Mouse (Mus musculus): ENCODE data around the gene Vat1. TPM values are rescaled to one million over a fixed set of nuclear protein-coding genes. Genes with fewer than 3 reads are reported as not detected.
"Not testable (repeated sequence)": the region's sequence is repeated elsewhere in the genome, so short reads cannot be mapped to it uniquely, and the experiment has no call there.

The Vat1 gene
- polyA plus RNA-seq, 1 experiment: 272 TPM

DNA sequence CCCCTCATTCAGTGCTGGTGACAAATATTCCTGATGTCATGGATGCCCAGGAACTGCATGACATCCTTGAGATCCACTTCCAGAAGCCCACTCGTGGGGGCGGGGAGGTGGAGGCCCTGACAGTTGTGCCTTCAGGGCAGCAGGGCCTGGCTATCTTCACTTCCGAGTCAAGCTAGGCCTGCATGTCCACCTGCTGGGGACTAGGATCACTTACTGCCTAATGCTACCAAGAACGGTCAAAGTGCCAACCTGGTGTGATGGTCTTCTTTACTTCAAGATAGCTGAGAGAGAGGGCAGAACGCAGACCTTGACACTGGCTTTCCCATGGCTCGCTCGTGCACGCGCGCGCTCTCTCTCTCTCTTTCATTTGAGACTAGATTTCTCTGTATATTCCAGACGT is 7.8 kb downstream of the Vat1 start:
- WGBS: 91% methylated on average over 12 of the region's 12 CpGs
- H3K27me3 ChIP-seq (ENCODE audit: control insufficient read depth, insufficient read depth, low read length): no peaks in the 10 kb centered on the region
- H3K27ac ChIP-seq (ENCODE audit: insufficient read depth, low read depth, low read length): no peak overlapping the region
- H3K4me3 ChIP-seq (ENCODE audit: low read depth, low read length): no peak overlapping the region
- H3K36me3 ChIP-seq (ENCODE audit: control insufficient read depth, insufficient read depth, low read length): peaks cover 60% of the 10 kb centered on the region
- H3K4me1 ChIP-seq (ENCODE audit: control insufficient read depth, insufficient read depth, insufficient read length, low read length): peaks cover 22% of the 10 kb centered on the region
- TF ChIP-seq CTCF (IDR thresholded peaks at IDR 0.05; ENCODE audit: extremely low read depth, insufficient read length, insufficient replicate concordance, low read depth, low read length) (no peak), POLR2A (IDR thresholded peaks at IDR 0.05; ENCODE audit: low read depth, low read length) (no peak)

DNA sequence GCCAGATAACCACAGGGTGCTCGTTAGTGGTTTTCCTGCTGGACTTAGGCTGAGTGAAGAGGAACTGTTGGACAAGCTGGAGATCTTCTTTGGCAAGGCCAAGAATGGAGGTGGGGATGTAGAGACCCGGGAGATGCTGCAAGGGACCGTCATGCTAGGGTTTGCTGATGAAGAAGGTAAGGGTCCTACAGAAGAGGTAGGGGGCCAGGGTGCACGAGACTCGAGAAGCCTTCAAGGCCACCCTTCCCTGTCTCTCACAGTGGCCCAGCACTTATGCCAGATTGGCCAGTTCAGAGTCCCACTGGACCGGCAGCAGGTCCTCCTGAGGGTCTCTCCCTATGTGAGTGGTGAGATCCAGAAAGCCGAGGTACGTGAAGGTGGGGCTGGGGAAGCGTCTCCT is 8.4 kb downstream of the Vat1 start:
- WGBS: 92% methylated on average over 9 of the region's 9 CpGs
- Histone ChIP-seq H3K36me3 (ENCODE audit: control insufficient read depth, insufficient read depth, low read length) (peaks cover 60% of the 10 kb centered on the region), H3K27me3 (ENCODE audit: control insufficient read depth, insufficient read depth, low read length) (no peaks in the 10 kb centered on the region), H3K4me3 (ENCODE audit: low read depth, low read length) (no peak overlapping the region), H3K4me1 (ENCODE audit: control insufficient read depth, insufficient read depth, insufficient read length, low read length) (peaks cover 25% of the 10 kb centered on the region), H3K27ac (ENCODE audit: insufficient read depth, low read depth, low read length) (no peak overlapping the region)
- TF ChIP-seq CTCF (IDR thresholded peaks at IDR 0.05; ENCODE audit: extremely low read depth, insufficient read length, insufficient replicate concordance, low read depth, low read length) (no peak), POLR2A (IDR thresholded peaks at IDR 0.05; ENCODE audit: low read depth, low read length) (no peak)

DNA sequence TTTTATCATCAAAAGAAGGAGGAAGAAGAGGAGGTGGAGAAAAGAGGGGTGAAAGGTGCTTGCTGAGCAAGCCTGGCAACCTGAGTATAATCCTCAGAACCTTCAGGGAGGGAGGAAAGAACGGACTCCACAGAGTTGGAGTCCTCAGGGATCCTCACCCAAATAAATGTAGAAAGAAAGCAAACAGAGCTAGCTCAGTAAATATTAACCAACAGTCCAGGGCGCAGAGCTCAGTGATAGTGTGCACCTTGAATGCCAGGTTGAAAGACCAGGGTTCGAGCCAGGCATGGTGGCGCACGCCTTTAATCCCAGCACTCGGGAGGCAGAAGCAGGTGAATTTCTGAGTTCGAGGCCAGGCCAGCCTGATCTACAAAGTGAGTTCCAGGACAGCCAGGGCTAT is 10.4 kb downstream of the Vat1 start:
- peaks cover 26% of the 10 kb centered on the region; the same call in 1 of the 2 replicates for H3K4me1 ChIP-seq (ENCODE audit: control insufficient read depth, insufficient read depth, insufficient read length, low read length)
- 42% methylated on average over 7 of the region's 7 CpGs for WGBS
- no peaks in the 10 kb centered on the region for H3K27me3 ChIP-seq (ENCODE audit: control insufficient read depth, insufficient read depth, low read length)
- peak overlapping the region; percentile 76; the same call in 1 of the 2 replicates for H3K27ac ChIP-seq (ENCODE audit: insufficient read depth, low read depth, low read length)
- H3K4me3 ChIP-seq (ENCODE audit: low read depth, low read length): no peak overlapping the region
- no peak for TF ChIP-seq POLR2A (IDR thresholded peaks at IDR 0.05; ENCODE audit: low read depth, low read length)
- no peak for TF ChIP-seq CTCF (IDR thresholded peaks at IDR 0.05; ENCODE audit: extremely low read depth, insufficient read length, insufficient replicate concordance, low read depth, low read length)
- H3K36me3 ChIP-seq (ENCODE audit: control insufficient read depth, insufficient read depth, low read length): peaks cover 44% of the 10 kb centered on the region

DNA sequence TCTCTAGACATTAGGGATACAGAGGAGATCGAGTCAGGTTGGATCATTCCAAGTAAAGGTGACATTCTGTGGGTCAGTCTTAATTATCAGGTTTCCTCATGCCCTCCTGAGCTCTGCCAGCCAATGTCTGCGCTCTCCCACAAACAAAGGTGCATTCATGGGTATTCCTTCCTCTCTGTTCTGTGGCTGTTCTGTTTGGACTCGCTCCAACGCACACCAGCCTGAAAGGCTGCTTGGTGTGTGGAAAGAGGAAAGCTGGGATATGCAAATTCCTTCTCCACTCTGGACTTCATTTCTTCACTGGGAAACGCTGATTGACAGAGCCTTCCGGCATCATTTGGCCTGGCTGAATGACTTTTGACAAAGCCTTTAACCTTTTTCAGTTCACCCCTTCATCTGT is 11.3 kb downstream of the Vat1 start:
- Histone ChIP-seq H3K27me3 (ENCODE audit: control insufficient read depth, insufficient read depth, low read length) (no peaks in the 10 kb centered on the region), H3K27ac (ENCODE audit: insufficient read depth, low read depth, low read length) (peak overlapping the region; percentile 76), H3K4me3 (ENCODE audit: low read depth, low read length) (no peak overlapping the region), H3K36me3 (ENCODE audit: control insufficient read depth, insufficient read depth, low read length) (peaks cover 35% of the 10 kb centered on the region), H3K4me1 (ENCODE audit: control insufficient read depth, insufficient read depth, insufficient read length, low read length) (peaks cover 26% of the 10 kb centered on the region; the same call in 1 of the 2 replicates)
- no peak for TF ChIP-seq POLR2A (IDR thresholded peaks at IDR 0.05; ENCODE audit: low read depth, low read length)
- TF ChIP-seq CTCF (IDR thresholded peaks at IDR 0.05; ENCODE audit: extremely low read depth, insufficient read length, insufficient replicate concordance, low read depth, low read length): no peak
- WGBS: 27% methylated on average over 6 of the region's 6 CpGs

DNA sequence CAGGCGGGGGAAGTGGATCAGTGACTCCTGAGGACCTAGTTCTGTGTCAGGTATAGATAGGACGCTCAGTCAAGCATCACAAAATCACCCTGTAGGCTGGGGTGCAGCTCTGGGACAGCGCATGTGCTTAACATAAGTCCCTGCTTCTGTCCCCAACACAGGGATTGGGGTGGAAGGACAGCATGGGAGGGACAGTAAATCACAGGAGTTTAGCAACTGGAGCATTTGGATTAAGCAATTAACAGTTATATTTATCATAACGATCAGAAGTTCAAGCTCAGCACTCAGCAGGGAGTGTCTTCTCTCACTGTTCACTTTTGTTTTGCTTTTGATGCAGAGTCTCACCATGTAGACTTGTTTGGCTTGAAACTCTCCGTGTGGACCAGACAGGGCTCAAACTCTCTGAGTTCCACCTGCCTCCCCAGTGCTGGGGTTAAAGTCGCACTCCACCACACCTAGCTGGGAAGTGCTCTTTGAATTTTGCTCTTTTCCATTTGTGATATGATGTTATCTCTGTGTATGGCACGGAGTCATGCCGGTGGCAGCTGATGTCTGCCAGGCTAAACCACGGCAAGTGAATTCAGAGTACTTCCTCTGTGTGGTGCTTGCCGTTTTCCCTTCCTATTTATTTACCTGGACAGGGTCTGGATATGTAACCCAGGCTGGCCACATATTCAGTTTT is 13.8 kb downstream of the Vat1 start:
- H3K27me3 ChIP-seq (ENCODE audit: control insufficient read depth, insufficient read depth, low read length): no peaks in the 10 kb centered on the region
- 21% methylated on average over 10 of the region's 10 CpGs for WGBS
- peaks cover 27% of the 10 kb centered on the region; the same call in 1 of the 2 replicates for H3K4me1 ChIP-seq (ENCODE audit: control insufficient read depth, insufficient read depth, insufficient read length, low read length)
- peak overlapping the region; percentile 98 for H3K27ac ChIP-seq (ENCODE audit: insufficient read depth, low read depth, low read length)
- peak overlapping the region; percentile 41; the same call in 1 of the 2 replicates for H3K4me3 ChIP-seq (ENCODE audit: low read depth, low read length)
- H3K36me3 ChIP-seq (ENCODE audit: control insufficient read depth, insufficient read depth, low read length): peaks cover 11% of the 10 kb centered on the region
- TF ChIP-seq POLR2A (IDR thresholded peaks at IDR 0.05; ENCODE audit: low read depth, low read length) (no peak), CTCF (IDR thresholded peaks at IDR 0.05; ENCODE audit: extremely low read depth, insufficient read length, insufficient replicate concordance, low read depth, low read length) (no peak)

DNA sequence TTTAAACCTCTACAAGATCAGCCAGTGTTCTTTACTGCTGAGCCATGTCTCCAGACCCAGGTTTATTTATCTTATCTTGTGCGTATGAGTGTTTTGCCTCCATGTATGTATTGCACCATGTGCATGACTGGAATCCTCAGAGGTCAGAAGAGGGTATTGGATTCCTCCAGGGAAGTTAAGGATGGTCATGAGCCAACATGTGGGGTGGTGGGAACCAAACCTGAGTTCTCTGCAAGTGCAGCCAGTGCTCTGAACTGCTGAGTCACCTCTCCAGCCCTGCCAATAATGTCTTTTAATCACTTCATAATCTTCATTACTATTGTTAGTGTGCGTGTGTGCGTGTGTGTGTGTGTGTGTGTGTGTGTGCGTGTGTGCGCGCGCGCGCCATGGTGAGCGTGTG is 14.5 kb downstream of the Vat1 start:
- peaks cover 4% of the 10 kb centered on the region for H3K36me3 ChIP-seq (ENCODE audit: control insufficient read depth, insufficient read depth, low read length)
- 55% methylated on average over 10 of the region's 10 CpGs for WGBS
- no peaks in the 10 kb centered on the region for H3K27me3 ChIP-seq (ENCODE audit: control insufficient read depth, insufficient read depth, low read length)
- H3K27ac ChIP-seq (ENCODE audit: insufficient read depth, low read depth, low read length): peak overlapping the region; percentile 98
- H3K4me1 ChIP-seq (ENCODE audit: control insufficient read depth, insufficient read depth, insufficient read length, low read length): peaks cover 27% of the 10 kb centered on the region; the same call in 1 of the 2 replicates
- peak overlapping the region; percentile 41 for H3K4me3 ChIP-seq (ENCODE audit: low read depth, low read length)
- TF ChIP-seq CTCF (IDR thresholded peaks at IDR 0.05; ENCODE audit: extremely low read depth, insufficient read length, insufficient replicate concordance, low read depth, low read length) (no peak), POLR2A (IDR thresholded peaks at IDR 0.05; ENCODE audit: low read depth, low read length) (no peak)

DNA sequence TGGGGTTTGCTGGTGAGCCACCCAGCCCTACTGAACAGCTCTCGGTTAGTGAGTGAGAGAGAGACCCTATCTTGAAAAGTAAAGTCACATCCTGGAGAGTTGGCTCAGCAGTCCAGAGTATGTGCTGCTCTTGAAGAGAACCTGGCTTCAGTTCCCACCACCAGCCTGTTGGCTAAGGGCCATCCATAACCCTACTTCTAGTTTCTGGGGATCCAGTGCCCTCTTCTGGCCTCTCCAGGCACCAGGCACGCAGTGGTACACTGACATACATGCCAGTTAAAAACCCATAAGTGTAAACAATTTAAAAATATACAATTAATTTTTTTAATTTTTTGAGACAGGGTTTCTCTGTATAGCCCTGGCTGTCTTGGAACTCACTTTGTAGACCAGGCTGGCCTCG is 15.6 kb downstream of the Vat1 start:
- WGBS: 78% methylated on average over 3 of the region's 3 CpGs
- Histone ChIP-seq H3K4me1 (ENCODE audit: control insufficient read depth, insufficient read depth, insufficient read length, low read length) (peaks cover 21% of the 10 kb centered on the region; the same call in 1 of the 2 replicates), H3K36me3 (ENCODE audit: control insufficient read depth, insufficient read depth, low read length) (peaks cover 7% of the 10 kb centered on the region; the same call in 1 of the 2 replicates), H3K4me3 (ENCODE audit: low read depth, low read length) (peak overlapping the region; percentile 9; the same call in 1 of the 2 replicates), H3K27me3 (ENCODE audit: control insufficient read depth, insufficient read depth, low read length) (no peaks in the 10 kb centered on the region), H3K27ac (ENCODE audit: insufficient read depth, low read depth, low read length) (peak overlapping the region; percentile 21; the same call in 1 of the 2 replicates)
- TF ChIP-seq CTCF (IDR thresholded peaks at IDR 0.05; ENCODE audit: extremely low read depth, insufficient read length, insufficient replicate concordance, low read depth, low read length) (peak; percentile 42; the same call in 1 of the 2 replicates), POLR2A (IDR thresholded peaks at IDR 0.05; ENCODE audit: low read depth, low read length) (no peak)

DNA sequence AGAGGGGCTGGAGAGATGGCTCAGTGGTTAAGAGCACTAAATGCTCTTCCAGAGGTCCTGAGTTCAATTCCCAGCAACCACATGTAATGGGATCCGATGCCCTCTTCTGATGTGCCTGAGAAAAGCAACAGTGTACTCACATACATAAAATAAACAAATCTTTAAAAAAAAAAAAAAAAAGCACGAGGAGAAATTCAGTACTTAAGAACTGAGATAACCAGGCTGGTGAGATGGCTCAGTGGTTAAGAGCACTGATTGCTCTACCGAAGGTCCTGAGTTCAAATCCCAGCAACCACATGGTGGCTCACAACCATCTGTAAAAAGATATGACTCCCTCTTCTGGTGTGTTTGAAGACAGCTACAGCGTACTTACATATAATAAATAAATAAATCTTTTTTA is 16.4 kb downstream of the Vat1 start:
- not testable (repeated sequence) for H3K27me3 ChIP-seq (ENCODE audit: control insufficient read depth, insufficient read depth, low read length); H3K4me3 ChIP-seq (ENCODE audit: low read depth, low read length)
- WGBS: 60% methylated on average over 4 of the region's 4 CpGs
- H3K36me3 ChIP-seq (ENCODE audit: control insufficient read depth, insufficient read depth, low read length): peaks cover 13% of the 10 kb centered on the region
- H3K4me1 ChIP-seq (ENCODE audit: control insufficient read depth, insufficient read depth, insufficient read length, low read length): peaks cover 17% of the 10 kb centered on the region; the same call in 1 of the 2 replicates
- H3K27ac ChIP-seq (ENCODE audit: insufficient read depth, low read depth, low read length): peak overlapping the region; percentile 97; the same call in 1 of the 2 replicates

Data from small intestine, adult 2 months (tissue).